Mouse (Mus musculus) gastrocnemius, adult 2 months (tissue): ENCODE data around the gene Gabrp. TPM values are rescaled to one million over a fixed set of nuclear protein-coding genes. Genes with fewer than 3 reads are reported as not detected.
A peak's percentile ranks its signal among the peaks of the same experiment; 100 is the strongest.

Experiments
- DNase-seq: peaks from one replicate; pipeline ENCODE4 v3.0.0; 2022
- H3K27ac ChIP-seq: fragments of 200-600 bp; 2 replicates; pipeline ENCODE4 v1.8.1; 2022; ENCODE audit warnings: mild to moderate bottlenecking
- H3K4me3 ChIP-seq: fragments of 200-600 bp; 2 replicates; pipeline ENCODE4 v1.8.1; 2022; ENCODE audit warnings: mild to moderate bottlenecking, moderate library complexity
- CTCF ChIP-seq: fragments of 200-600 bp; IDR thresholded peaks from 2 replicates; pipeline ENCODE4 v1.8.1; 2022; ENCODE audit warnings: antibody characterized with exemption, mild to moderate bottlenecking, moderate library complexity
- intact Hi-C: fragments of 180-260 bp; cut with DNase I; formaldehyde crosslinking; loops from one replicate; pipeline ENCODE4 v1.15.1; 2025
- long read RNA-seq, 2 experiments: library from polyadenylated mRNA; stranded (forward); transcript quantifications; one replicate each; pipeline ENCODE4 v2.0.0; 2021
- total RNA-seq, 2 experiments: library from RNA; stranded (reverse); gene quantifications; 2 replicates each; pipeline ENCODE4 v1.2.3; 2021

The Gabrp gene
- not detected for total RNA-seq
- long read RNA-seq, experiment 1 = 0 reads
- long read RNA-seq, experiment 2 = 0 reads

DNA sequence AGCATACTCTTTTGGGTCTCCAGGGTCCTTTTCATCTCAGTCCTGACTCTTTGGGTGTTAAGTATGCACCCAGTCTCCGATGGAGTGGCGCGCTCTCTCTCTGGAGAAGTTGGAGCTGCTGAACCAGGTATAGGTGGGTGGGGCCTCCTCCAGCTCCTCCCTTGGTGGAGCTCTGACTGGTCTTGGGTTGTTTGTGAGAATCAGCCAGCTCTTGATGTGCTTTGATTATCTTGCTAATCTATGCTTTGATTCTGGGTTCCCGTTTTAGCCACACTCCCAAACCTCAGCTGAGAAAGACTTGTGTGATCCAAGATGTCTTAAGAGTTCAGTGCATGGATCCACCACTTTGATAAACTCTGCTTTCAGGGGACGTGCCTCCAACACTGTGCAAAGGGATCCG is at the start of gene Gabrp:
Gene Gabrp, minus strand, starts transcription at position 101 of the 400 bp plus-strand sequence.
- H3K4me3 ChIP-seq = no peak within 1 kb of the TSS
- intact Hi-C loops = no loop called here
- DNase-seq = no peak
- no peak for TF ChIP-seq CTCF
- no peak within 1 kb of the TSS for H3K27ac ChIP-seq

DNA sequence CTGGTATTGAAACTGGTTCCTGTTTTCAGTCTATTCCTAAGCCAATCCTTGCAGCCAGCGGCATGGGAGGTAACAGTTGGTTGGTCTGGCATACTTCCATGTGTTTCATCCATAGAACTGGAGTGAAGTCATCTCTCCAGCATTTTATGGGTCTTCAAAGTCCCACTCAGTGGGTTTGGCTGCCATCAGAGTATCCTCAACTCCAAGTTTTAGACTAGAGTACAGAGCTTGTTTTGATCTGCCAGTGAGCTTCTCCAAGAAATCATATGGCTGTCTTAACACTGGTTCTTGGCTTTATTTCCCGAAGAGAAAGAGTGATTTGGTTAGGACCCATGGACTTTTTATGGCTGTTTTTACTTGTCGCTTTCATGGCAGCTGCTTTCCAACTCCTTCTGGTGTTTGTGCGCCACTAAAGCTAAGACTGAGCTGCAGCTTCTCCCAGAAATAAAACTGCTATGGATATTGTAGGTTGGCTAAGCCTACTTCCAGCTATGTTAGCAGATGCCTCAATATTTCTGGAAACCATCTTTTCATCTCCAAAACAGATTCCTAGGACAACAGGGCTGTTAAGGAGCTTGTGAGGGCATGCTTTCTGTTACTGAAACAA is 48.5 kb upstream of the Gabrp start:
- H3K27ac ChIP-seq = no peak overlapping the region
- intact Hi-C loops = no loop called here
- DNase-seq = no peak
- no peak for TF ChIP-seq CTCF
- no peak overlapping the region for H3K4me3 ChIP-seq

- H3K27ac ChIP-seq = no peak overlapping the region
- TF ChIP-seq CTCF = peak; percentile 89
- H3K4me3 ChIP-seq = no peak overlapping the region
- DNase-seq = peak; percentile 61
- intact Hi-C loops = loop anchor here (2.0 kb wide), 2 partner anchors 43 to 437 kb away; no protein-coding TSS in a partner anchor
Measured at GRCm38 (mm10) chr11:33614218-33614617, 35.5 kb upstream of the Gabrp start.

- TF ChIP-seq CTCF = no peak
- intact Hi-C loops = no loop called here
- Histone ChIP-seq H3K27ac (no peak overlapping the region), H3K4me3 (no peak overlapping the region)
- DNase-seq = no peak
Measured at GRCm38 (mm10) chr11:33607784-33608183, 29.0 kb upstream of the Gabrp start.

GRCm38 (mm10) chr11:33603174-33603573 is 24.4 kb upstream of the Gabrp start:
- TF ChIP-seq CTCF = no peak
- Histone ChIP-seq H3K27ac (no peak overlapping the region), H3K4me3 (no peak overlapping the region)
- intact Hi-C loops = no loop called here
- no peak for DNase-seq

DNA sequence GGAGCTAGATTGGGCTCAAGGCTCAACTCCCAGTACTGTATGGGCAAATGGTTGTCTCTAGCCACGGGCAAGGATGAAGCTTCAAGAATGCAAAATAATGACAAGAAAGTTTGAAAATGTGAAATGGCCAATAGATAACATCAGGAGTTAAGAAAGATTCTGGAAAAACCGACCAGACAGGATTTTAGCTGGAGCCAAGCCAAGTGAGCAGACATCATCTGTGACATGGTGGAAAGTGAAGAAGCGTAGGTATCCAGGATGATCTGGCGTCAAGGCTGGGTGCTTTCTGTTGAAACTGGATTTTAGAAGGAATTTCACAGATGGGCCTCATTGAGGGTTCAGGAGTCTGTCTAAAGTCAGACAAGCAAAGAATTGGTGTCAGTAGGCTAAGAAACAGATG is 20.2 kb upstream of the Gabrp start, which contains the start of gene D130052B06Rik:
Gene D130052B06Rik, plus strand, starts transcription at position 317 of the 400 bp plus-strand sequence.
- Histone ChIP-seq H3K27ac (no peak within 1 kb of the TSS), H3K4me3 (no peak within 1 kb of the TSS)
- TF ChIP-seq CTCF = no peak
- DNase-seq = no peak
- intact Hi-C loops = no loop called here

- intact Hi-C loops = no loop called here
Measured at GRCm38 (mm10) chr11:33596655-33597054, 17.9 kb upstream of the Gabrp start.

GRCm38 (mm10) chr11:33592826-33593225 is 14.1 kb upstream of the Gabrp start:
- H3K4me3 ChIP-seq = no peak overlapping the region
- TF ChIP-seq CTCF = no peak
- intact Hi-C loops = no loop called here
- H3K27ac ChIP-seq = no peak overlapping the region
- DNase-seq = no peak

More at GRCm38 (mm10) chr11:33596655-33597054, 17.9 kb upstream of the Gabrp start:
- no peak for TF ChIP-seq CTCF
- Histone ChIP-seq H3K27ac (no peak overlapping the region), H3K4me3 (no peak overlapping the region)
- no peak for DNase-seq

DNA sequence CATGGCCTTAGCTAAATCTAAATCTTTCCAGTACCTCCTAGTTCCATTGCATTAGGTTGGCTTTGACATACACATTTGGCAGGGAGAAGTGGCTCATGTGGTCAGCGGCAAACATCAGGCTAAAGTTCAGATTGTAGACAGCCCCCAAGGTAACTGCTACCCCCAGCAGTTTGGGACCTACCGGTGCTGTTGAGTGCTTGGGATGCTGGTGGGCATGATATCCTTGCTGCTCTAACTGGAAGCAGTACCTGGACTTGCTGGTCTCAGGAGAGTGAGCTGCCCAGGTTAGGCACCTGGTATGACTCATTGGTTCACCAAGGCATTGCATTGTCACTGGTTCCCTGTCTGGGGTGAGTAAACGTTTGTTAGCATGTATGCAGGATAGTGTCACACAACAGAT is 12.0 kb upstream of the Gabrp start:
- H3K27ac ChIP-seq = no peak overlapping the region
- intact Hi-C loops = no loop called here
- no peak for DNase-seq
- no peak overlapping the region for H3K4me3 ChIP-seq
- TF ChIP-seq CTCF = no peak

DNA sequence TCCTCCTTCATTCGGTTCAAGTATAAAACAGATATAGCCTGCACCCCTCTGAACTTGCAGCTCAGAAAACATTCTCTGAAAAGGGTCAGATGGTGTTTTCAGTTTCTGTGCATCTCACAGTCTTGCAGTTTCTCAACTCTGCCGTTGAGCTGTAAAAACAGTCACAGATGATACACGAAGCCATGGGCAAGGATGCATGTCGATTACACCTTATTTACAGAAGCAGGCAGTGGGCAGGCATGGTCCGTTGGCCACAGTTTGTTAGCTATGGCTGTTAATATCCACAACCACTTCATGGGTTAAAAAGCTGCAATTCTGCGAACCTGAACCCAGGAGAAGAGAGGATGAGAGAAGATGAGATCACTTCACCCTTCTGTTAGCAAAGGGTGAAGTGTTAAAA is 7.9 kb upstream of the Gabrp start:
- no peak overlapping the region for H3K4me3 ChIP-seq
- intact Hi-C loops = no loop called here
- no peak for DNase-seq
- H3K27ac ChIP-seq = no peak overlapping the region
- no peak for TF ChIP-seq CTCF

- TF ChIP-seq CTCF = no peak
- no peak overlapping the region for H3K4me3 ChIP-seq
- DNase-seq = no peak
- intact Hi-C loops = no loop called here
- H3K27ac ChIP-seq = no peak overlapping the region
Measured at GRCm38 (mm10) chr11:33579621-33580020, 862 bp upstream of the Gabrp start.

DNA sequence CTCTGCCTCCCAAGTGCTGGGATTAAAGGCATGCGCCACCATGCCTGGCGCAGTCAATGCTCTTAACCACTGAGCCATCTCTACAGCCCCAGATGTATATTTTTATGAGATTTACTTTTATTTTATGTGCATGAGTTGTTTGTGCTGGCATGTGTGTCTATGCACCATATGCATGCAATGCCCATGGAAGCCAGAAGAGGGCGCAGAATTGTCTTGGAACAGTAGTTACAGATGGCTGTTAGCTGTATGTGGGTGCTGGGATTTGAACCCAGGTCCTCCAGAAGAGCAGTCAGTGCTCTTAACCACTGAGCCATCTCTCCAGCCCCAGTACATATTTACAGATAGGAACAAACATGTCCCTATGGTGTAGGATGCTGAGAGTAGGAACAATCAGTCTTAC is 3.8 kb downstream of the Gabrp start:
- Histone ChIP-seq H3K27ac (no peak overlapping the region), H3K4me3 (no peak overlapping the region)
- TF ChIP-seq CTCF = peak; percentile 9; the same call in 1 of the 2 replicates
- intact Hi-C loops = no loop called here
- DNase-seq = no peak

- intact Hi-C loops = loop anchor here (2.0 kb wide), 1 partner anchor 44 kb away; no protein-coding TSS in a partner anchor
- Histone ChIP-seq H3K27ac (no peak overlapping the region), H3K4me3 (no peak overlapping the region)
- no peak for DNase-seq
- peak; percentile 42; the same call in 1 of the 2 replicates for TF ChIP-seq CTCF
Measured at GRCm38 (mm10) chr11:33570413-33570812, 8.3 kb downstream of the Gabrp start.

GRCm38 (mm10) chr11:33563921-33564320 is 14.8 kb downstream of the Gabrp start:
- intact Hi-C loops = no loop called here
- DNase-seq = no peak
- Histone ChIP-seq H3K4me3 (no peak overlapping the region), H3K27ac (no peak overlapping the region)
- no peak for TF ChIP-seq CTCF
